Mouse (Mus musculus): ENCODE measurements around the gene Popdc2.
A peak's percentile ranks its signal among the peaks of the same experiment; 100 is the strongest.
"Not testable (repeated sequence)": the region's sequence is repeated elsewhere in the genome, so short reads cannot be mapped to it uniquely, and the experiment has no call there.

The Popdc2 gene

GRCm38 (mm10) chr16:38361933-38362332 lies at the start of gene Popdc2:
TSS of gene Popdc2 (plus strand) at chr16:38362209.
- no peak for DNase-seq

GRCm38 (mm10) chr16:38318492-38318891 lies 43.5 kb upstream of the Popdc2 start:
- no peak for DNase-seq

- no peak for DNase-seq
Measured at GRCm38 (mm10) chr16:38319087-38319486, 42.9 kb upstream of the Popdc2 start.

DNA sequence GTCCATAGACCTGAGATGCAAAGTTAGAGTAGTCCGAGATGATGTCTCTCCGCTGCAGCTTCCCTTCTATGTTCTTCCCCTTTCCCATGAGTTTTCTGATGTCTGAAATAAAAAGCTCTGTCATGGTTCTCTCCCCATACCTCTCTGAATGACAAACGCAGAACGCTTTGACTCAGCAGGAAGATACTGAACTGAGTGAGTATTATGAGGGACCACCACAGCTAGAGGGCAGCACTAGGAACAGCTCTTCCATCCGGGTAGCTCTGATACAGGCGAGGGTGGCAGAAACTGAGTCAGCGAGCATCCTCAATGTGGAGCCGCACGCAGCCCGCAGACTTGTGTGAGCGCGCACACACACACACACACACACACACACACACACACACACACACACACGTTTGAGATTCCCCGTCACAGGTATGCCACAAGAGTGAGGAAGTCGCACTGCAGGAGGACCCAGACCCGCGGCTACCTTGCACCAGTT lies 40.5 kb upstream of the Popdc2 start:
- DNase-seq, result peak; percentile 44

DNA sequence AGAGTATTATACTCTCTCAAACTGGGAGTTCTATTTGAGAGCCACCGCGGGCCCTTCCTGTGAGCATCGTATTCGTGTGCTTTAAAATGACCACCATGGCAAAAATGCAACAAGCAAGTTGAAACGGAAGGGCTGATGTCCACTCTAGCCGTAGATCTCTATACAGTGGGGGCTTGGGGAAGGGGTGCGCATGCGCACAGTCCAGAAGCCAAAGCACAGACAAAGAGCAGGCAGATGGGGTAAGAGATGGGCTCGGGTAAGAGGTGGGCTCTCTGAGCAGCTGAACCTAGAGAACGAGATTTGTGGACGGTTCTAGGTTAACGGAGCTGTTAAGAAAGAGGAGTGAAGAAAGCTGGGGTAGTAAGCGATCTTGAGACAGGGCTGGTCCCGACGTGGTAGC lies 37.7 kb upstream of the Popdc2 start:
- no peak for DNase-seq

GRCm38 (mm10) chr16:38326778-38327397 lies 35.1 kb upstream of the Popdc2 start:
- no peak for DNase-seq

- DNase-seq, result no peak
Measured at GRCm38 (mm10) chr16:38329340-38329739, 32.7 kb upstream of the Popdc2 start.

DNA sequence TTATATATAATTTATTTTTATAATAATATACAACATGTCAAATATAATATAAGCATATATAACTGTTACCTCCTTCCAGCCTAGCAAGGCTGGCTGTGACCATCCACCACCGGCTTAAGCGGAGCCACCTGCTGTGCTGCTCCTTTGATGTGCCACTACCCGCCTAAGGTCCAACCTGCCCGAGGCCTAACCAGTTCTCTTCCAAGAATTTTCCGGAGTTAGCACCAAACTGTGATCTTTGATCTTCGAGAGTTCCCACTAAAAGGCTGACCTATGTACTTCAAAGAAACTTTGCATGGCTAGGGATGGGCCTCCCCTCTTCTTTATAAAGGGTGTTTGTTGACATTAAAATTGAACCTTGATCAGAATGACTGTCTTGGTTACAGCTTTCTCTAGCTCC lies 27.6 kb upstream of the Popdc2 start:
- DNase-seq, result peak; percentile 76

DNA sequence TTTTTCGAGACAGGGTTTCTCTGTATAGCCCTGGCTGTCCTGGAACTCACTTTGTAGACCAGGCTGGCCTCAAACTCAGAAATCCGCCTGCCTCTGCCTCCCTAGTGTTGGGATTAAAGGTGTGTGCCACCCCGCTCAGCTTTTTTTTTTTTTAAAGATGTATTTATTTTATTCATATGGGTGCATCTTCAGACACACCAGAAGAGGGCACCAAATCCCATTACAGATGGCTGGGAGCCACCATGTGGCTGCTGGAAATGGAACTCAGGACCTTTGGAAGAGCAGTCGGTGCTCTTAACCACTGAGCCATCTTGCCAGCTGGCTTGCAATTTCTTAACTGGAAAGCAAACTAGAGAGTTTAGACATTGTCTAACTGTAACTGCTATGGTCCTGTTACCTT lies 23.9 kb upstream of the Popdc2 start:
- not testable (repeated sequence) for DNase-seq

DNA sequence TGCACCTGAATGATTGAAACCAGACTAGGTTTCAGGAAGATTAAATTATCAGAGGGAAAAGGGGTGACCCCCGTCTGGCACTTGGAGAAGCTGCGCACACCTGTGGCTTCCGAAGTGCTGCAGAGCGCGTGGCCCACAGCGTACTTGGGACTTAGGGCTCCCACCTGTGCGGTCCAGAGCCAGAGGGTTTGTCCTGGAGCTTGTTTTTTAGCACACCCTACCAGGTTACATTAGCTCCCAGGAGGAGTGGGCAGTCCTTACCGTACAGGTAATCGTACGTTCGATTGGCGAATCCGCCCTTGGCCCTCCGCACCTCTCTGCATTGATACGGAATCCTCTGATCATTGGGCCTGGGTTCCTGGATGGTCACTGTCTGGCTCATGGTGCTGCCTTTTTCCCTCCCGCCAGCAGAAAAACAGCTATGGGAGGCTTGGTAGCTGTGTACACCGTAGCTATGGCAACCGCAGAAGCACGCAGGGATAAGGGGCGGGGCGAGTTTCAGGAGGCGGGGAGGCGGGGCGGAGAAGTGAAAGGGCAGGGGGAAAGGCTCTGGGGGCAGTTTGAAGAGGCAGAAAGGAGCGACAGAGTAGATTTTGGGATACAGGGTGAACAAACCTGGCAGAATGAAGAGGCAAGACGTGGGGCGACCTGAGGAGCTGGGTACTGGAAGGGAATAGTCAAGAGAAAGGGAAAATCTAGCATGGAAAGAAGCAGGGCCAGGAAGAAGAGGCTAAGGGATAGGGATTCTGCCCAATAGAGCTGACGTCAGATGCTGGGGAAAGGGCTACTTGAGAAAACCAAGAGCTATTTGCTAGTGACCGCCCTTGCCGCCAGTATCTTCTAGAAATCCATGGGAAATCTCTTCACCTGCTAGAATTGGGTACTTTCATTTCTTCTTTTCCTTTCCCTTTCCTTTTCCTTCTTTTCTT lies 20.3 kb upstream of the Popdc2 start, which contains the start of gene Maats1:
TSS of gene Maats1 (minus strand) at position 748 of the 929 bp plus-strand sequence.
- peak; percentile 77 for DNase-seq

GRCm38 (mm10) chr16:38344941-38345725 lies 16.9 kb upstream of the Popdc2 start:
- DNase-seq, result peak; percentile 41

- DNase-seq, result peak; percentile 98
Measured at GRCm38 (mm10) chr16:38346529-38347325, 15.3 kb upstream of the Popdc2 start, which contains the start of the genes Cox17 and Gm21987. TSS of gene Cox17 (plus strand) at chr16:38346991. TSS of gene Gm21987 (plus strand) at chr16:38347040.

- no peak for DNase-seq
Measured at GRCm38 (mm10) chr16:38347588-38347987, 14.4 kb upstream of the Popdc2 start.

DNA sequence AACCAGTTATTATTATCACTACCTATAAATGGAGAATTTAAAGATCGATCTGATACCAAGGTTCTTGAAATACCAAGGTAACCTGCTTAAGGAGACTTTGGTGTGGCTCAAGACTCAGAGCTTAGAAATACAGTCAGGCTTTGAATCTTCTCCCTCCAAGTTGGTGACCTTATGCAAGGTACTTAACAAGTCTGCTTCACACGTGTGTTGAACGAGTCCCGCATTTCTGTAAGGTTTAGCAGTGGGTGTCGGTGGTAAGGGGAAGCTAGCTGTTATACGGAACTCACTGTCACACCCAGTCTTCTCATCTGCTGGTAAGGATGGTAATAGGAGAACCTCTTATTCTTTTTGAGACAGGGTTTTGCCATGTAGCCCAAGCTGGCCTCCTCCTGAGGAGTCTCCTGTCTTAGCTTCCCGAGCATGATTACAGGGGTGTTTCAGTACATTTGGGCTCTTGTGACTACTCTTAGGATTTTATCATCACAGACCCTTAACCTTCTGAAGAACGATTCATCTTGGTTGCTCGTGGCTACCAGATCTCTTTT lies 13.7 kb upstream of the Popdc2 start:
- no peak for DNase-seq

GRCm38 (mm10) chr16:38349881-38350280 lies 12.1 kb upstream of the Popdc2 start:
- DNase-seq, result no peak

DNA sequence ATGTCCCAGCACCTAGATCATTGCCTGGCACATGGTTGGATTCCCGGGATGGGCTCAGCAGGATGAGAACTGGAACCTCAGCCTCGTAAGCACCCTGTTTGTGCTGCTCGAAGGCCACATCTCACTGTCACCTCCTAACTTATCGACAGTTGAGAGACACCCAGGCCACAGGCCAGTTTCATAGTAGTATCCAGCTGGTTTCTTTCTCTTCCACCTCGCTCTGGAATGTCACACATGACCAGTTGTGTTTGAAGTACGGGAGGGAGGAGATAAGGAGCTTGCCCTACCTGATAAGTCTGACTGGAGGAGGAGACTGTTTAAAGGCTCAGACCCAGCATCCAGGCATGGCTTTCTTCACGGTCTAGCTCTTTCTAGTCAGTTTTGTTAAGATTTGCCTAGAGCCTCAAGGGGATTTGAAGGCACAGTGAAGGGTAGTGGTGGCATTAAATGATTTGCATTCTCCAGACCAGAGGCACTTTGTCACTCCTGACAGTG lies 11.6 kb upstream of the Popdc2 start:
- no peak for DNase-seq

DNA sequence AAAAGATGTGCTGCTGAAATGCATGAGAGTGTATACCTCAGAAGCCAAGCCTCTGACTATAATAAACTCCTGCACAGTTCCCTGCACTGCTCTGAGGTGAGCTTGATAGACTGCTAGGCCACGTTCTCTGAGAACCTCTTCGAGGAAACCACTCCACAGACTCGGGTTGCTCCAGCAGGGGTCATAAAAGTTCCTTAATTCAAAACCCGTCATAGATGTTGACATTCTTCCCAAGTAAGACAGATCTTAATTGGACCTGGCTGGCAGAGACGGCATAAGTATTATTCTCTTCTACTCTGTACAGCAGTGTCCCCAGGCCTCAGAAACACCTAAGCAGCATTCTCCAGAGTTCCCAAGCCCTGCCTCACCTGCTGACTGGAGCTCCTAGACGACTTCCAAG lies 11.1 kb upstream of the Popdc2 start:
- no peak for DNase-seq

DNA sequence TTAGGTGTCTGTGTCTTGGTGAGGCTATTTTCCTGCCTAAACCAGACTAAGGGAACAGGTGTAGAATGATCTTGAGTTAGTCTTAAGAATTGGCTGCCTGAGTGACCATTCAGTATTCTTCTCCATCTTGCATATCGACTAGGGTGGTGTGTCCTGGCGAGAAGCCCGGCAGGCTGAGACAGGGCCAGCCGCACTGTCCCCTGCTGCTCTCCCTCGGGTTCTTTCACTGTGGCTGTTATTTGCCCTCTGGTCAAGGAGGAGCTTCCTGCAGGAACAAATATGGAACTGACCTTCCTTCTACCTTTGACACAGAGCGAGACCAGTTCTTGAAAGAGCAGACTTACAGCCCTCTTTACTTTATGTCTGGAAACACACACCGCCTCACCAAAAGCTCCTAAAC lies 10.0 kb upstream of the Popdc2 start:
- peak; percentile 32 for DNase-seq

DNA sequence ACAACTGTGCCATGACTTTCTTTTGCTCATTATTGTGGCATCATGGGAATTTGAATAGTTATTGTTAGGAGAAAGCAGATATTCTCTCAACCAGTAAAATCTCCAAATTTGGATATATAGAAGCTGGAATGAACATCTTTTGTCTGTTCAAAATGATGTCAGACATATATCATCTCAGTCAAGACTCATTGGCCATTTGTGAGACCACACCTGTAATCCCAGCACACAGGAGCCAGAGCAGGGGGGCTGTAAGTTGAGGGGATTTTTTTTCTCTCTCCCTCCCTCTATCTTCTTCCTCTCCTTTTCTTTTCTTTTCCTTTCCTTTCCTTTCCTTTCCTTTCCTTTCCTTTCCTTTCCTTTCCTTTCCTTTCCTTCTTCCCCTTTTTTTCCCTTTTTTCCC lies 9.2 kb upstream of the Popdc2 start:
- DNase-seq, result no peak

DNA sequence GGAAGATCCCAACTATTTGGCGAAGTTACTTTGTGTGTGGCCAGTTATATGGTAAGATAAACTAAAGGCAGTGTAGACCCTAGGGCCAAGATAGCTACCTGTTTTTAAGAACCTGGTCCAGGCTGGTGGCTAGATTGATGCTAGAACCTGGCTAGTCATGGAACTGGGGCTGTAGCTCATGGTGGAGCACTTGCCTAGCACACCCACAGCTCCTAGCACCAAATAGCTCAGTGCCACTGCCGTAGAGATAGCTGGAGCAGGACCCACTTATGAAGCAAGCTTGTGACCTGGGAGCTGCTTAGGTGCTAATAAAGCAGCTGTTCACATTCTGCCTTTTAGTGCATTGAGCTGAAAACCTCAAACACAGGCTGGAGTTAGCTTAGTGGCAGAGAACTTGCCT lies 8.4 kb upstream of the Popdc2 start:
- no peak for DNase-seq

DNA sequence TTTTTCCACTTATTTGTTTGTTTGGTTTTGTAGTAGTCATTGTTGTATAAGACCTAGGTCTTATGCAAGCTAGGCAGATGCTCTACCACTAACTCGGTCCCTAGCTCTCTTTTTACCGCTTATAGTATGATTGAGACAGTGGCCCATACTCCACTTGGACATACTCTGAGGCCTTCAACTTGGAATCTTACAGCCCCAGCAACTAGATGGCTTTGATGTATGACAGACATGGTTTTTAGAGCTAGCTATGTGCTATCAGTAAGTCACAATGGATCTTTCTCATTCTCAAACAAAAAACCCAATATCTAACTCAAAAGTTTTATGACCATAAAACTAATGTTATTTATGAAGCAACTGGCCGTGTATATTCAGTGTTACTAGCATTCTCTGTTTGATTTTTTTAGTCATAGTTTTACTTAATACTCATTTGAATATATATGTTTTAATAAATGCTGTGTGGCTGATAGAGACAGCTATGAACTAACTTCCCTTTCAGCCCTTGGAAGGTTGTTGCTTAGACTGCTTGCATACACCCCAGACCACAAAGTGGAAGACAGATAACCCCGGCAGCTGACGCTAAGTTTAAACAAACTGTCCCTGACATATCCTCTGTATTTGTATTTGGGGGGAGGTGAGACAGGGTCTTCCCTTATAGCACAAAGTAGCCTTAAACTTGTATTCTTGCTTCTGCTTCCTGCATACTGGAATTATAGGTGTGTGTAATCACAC lies 7.7 kb upstream of the Popdc2 start:
- no peak for DNase-seq
